Mouse (Mus musculus): ENCODE measurements around the gene Epb41l1. TPM values are rescaled to one million over a fixed set of nuclear protein-coding genes. Genes with fewer than 3 reads are reported as not detected.

Epb41l1 gene
- polyA plus RNA-seq, 1 experiment from 2014 or later, result 4.2 TPM

GRCm38 (mm10) chr2:156417194-156417593, 3.5 kb upstream of the Epb41l1 start:
- no peak overlapping the region for H3K9ac ChIP-seq (ENCODE audit: low read length)
- WGBS, result 56% methylated on average over 1 of the region's 1 CpGs
- DNase-seq (ENCODE audit: low spot score) (no peak), ATAC-seq (replicated peaks; ENCODE audit: low FRiP score, low TSS enrichment, low read depth) (no peak)
- peaks cover 17% of the 10 kb centered on the region for H3K27me3 ChIP-seq (replicated peaks; ENCODE audit: control insufficient read depth, insufficient read depth, low read length)
- H3K4me3 ChIP-seq (ENCODE audit: low read depth, low read length), result no peak overlapping the region
- H3K4me2 ChIP-seq (ENCODE audit: low read length), result no peak overlapping the region
- H3K27ac ChIP-seq (ENCODE audit: low read depth), result no peak overlapping the region
- H3K4me1 ChIP-seq (replicated peaks; ENCODE audit: control insufficient read depth, insufficient read depth, low read length), result peaks cover 5% of the 10 kb centered on the region; the same call in 1 of the 2 replicates
- no peaks in the 10 kb centered on the region for H3K36me3 ChIP-seq (ENCODE audit: control insufficient read depth, insufficient read depth, low read length)
- no peaks in the 10 kb centered on the region for H3K9me3 ChIP-seq (ENCODE audit: control insufficient read depth, low read length)

DNA sequence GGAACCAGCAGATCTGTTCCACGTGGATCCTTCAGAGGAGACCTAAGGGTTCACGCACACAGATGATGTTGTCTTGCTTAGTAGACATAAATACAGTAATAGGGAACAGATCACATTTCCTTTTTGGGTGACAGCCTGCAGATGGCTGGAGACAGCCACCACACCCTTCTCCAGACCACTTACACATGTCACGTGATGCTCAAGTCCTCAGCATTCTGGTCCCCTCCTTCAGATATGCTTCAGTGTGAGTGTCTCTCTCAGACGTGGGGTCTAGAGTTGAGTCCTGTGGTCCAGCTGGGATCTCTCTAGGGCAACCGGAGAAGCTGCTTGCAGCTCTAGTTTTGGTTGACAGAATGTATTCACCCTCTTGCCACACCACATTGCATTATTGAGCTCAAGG, 2.2 kb upstream of the Epb41l1 start:
- no peak for ATAC-seq (replicated peaks; ENCODE audit: low FRiP score, low TSS enrichment, low read depth)
- Histone ChIP-seq H3K36me3 (ENCODE audit: control insufficient read depth, insufficient read depth, low read length) (no peaks in the 10 kb centered on the region), H3K27ac (ENCODE audit: low read depth) (no peak overlapping the region), H3K9me3 (ENCODE audit: control insufficient read depth, low read length) (no peaks in the 10 kb centered on the region), H3K4me1 (replicated peaks; ENCODE audit: control insufficient read depth, insufficient read depth, low read length) (peaks cover 14% of the 10 kb centered on the region; the same call in 1 of the 2 replicates), H3K27me3 (replicated peaks; ENCODE audit: control insufficient read depth, insufficient read depth, low read length) (peaks cover 24% of the 10 kb centered on the region), H3K9ac (ENCODE audit: low read length) (no peak overlapping the region), H3K4me3 (ENCODE audit: low read depth, low read length) (no peak overlapping the region), H3K4me2 (ENCODE audit: low read length) (no peak overlapping the region)
- 78% methylated on average over 5 of the region's 5 CpGs for WGBS
- DNase-seq (ENCODE audit: low spot score), result no peak

- Histone ChIP-seq H3K4me3 (ENCODE audit: low read depth, low read length) (peak overlapping the region; percentile 61), H3K27ac (ENCODE audit: low read depth) (no peak overlapping the region), H3K27me3 (replicated peaks; ENCODE audit: control insufficient read depth, insufficient read depth, low read length) (peaks cover 24% of the 10 kb centered on the region), H3K9ac (ENCODE audit: low read length) (peak overlapping the region; percentile 58), H3K4me2 (ENCODE audit: low read length) (peak overlapping the region; percentile 98), H3K4me1 (replicated peaks; ENCODE audit: control insufficient read depth, insufficient read depth, low read length) (peaks cover 14% of the 10 kb centered on the region; the same call in 1 of the 2 replicates), H3K36me3 (ENCODE audit: control insufficient read depth, insufficient read depth, low read length) (no peaks in the 10 kb centered on the region), H3K9me3 (ENCODE audit: control insufficient read depth, low read length) (no peaks in the 10 kb centered on the region)
- DNase-seq (ENCODE audit: low spot score) (peak; percentile 68), ATAC-seq (replicated peaks; ENCODE audit: low FRiP score, low TSS enrichment, low read depth) (peak; percentile 21; the same call in 1 of the 2 replicates)
- 14% methylated on average over 14 of the region's 14 CpGs for WGBS
Observed at GRCm38 (mm10) chr2:156420327-156420693, 399 bp upstream of the Epb41l1 start.

DNA sequence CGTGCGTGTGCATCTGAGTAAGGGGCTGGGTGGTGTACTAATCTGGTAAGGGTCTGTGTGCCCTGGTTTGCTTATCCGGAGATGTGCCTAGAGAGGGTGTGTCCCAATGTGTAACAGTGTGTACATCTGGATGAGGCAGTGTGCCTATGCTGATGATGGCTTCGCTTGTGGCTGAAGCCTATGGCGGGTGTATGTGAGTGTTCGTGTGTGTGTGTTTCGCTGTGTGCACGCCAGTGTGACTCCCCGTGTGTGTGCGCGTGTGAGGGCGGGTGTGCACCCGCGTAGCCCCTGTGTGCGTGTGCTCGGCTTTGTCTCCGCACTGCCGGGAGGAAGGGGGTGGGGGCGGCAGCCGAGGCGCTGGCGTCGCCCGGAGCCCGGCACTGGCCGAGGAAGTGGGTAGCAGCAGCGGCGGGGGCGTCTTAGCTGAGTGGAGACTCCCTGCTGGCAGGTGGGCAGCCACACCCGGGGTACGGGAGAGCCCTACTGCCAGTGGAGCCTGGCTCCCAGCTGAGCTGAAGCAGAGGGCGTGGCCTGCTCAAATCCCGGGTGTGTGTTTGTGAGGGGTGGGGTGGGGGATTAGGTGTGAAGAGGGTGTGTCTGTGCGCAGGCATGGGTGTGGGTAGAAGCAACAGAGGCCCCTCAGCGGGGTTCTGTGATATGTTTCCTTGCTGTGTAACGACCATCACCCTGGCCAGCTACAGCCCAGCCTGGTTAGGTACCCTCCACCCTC, 837 bp downstream of the Epb41l1 start:
- Histone ChIP-seq H3K27me3 (replicated peaks; ENCODE audit: control insufficient read depth, insufficient read depth, low read length) (peaks cover 24% of the 10 kb centered on the region), H3K4me3 (ENCODE audit: low read depth, low read length) (peak overlapping the region; percentile 61), H3K36me3 (ENCODE audit: control insufficient read depth, insufficient read depth, low read length) (no peaks in the 10 kb centered on the region), H3K27ac (ENCODE audit: low read depth) (no peak overlapping the region), H3K9ac (ENCODE audit: low read length) (peak overlapping the region; percentile 58), H3K4me1 (replicated peaks; ENCODE audit: control insufficient read depth, insufficient read depth, low read length) (peaks cover 14% of the 10 kb centered on the region; the same call in 1 of the 2 replicates), H3K4me2 (ENCODE audit: low read length) (peak overlapping the region; percentile 98), H3K9me3 (ENCODE audit: control insufficient read depth, low read length) (no peaks in the 10 kb centered on the region)
- peak; percentile 66 for ATAC-seq (replicated peaks; ENCODE audit: low FRiP score, low TSS enrichment, low read depth)
- peak; percentile 66 for DNase-seq (ENCODE audit: low spot score)
- WGBS, result 1% methylated on average over 35 of the region's 36 CpGs

DNA sequence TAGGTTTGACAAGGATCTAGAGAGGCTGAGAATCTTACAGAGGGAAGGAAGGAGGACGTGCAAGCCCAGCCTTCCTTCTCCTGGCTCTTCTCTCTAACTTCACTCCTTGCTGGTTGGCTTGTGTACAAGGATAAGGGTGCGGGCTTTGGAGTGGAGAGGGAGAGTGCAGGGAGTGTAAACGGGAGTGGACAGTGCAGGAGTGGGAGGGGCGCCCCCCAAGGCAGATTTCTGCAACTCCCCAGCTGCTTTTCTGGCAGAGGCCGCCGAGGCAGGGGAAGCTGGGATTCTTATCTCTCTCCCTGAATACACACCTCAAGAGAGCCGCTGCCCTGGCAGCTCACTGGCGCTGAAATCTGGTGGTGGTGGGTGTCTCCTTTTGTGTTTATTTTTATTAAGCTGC, 1.9 kb downstream of the Epb41l1 start:
- peaks cover 24% of the 10 kb centered on the region for H3K27me3 ChIP-seq (replicated peaks; ENCODE audit: control insufficient read depth, insufficient read depth, low read length)
- no peaks in the 10 kb centered on the region for H3K36me3 ChIP-seq (ENCODE audit: control insufficient read depth, insufficient read depth, low read length)
- ATAC-seq (replicated peaks; ENCODE audit: low FRiP score, low TSS enrichment, low read depth) (no peak), DNase-seq (ENCODE audit: low spot score) (peak; percentile 57)
- WGBS, result 13% methylated on average over 7 of the region's 8 CpGs
- peaks cover 14% of the 10 kb centered on the region; the same call in 1 of the 2 replicates for H3K4me1 ChIP-seq (replicated peaks; ENCODE audit: control insufficient read depth, insufficient read depth, low read length)
- H3K4me3 ChIP-seq (ENCODE audit: low read depth, low read length), result no peak overlapping the region
- H3K9me3 ChIP-seq (ENCODE audit: control insufficient read depth, low read length), result no peaks in the 10 kb centered on the region
- no peak overlapping the region for H3K9ac ChIP-seq (ENCODE audit: low read length)
- H3K27ac ChIP-seq (ENCODE audit: low read depth), result no peak overlapping the region
- H3K4me2 ChIP-seq (ENCODE audit: low read length), result peak overlapping the region; percentile 20; the same call in 1 of the 2 replicates

DNA sequence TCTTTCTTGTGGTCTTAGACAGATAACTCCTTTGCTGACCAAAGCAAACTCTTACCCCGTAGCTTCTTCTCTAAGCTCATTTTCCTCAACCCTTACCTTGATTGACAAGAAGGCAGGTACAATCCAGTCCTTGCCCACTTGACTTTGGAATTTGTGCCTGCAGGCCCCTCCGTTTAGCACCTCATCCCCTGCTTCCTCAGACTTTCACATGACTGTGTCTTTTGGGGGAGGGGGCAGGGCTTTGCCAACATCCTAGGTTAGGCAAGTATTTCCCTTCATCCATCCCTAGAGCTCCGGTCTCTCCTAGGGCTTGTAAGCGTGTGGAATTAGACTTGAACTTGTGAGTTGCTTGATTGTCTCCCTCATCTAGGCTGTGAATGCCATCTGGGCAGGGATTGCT, 3.0 kb downstream of the Epb41l1 start:
- Histone ChIP-seq H3K4me1 (replicated peaks; ENCODE audit: control insufficient read depth, insufficient read depth, low read length) (peaks cover 14% of the 10 kb centered on the region; the same call in 1 of the 2 replicates), H3K9ac (ENCODE audit: low read length) (no peak overlapping the region), H3K36me3 (ENCODE audit: control insufficient read depth, insufficient read depth, low read length) (no peaks in the 10 kb centered on the region), H3K4me2 (ENCODE audit: low read length) (no peak overlapping the region), H3K27ac (ENCODE audit: low read depth) (no peak overlapping the region), H3K4me3 (ENCODE audit: low read depth, low read length) (no peak overlapping the region), H3K27me3 (replicated peaks; ENCODE audit: control insufficient read depth, insufficient read depth, low read length) (peaks cover 24% of the 10 kb centered on the region), H3K9me3 (ENCODE audit: control insufficient read depth, low read length) (no peaks in the 10 kb centered on the region)
- DNase-seq (ENCODE audit: low spot score) (no peak), ATAC-seq (replicated peaks; ENCODE audit: low FRiP score, low TSS enrichment, low read depth) (no peak)
- WGBS, result 71% methylated on average over 4 of the region's 4 CpGs

GRCm38 (mm10) chr2:156425618-156426017, 4.9 kb downstream of the Epb41l1 start:
- Histone ChIP-seq H3K4me3 (ENCODE audit: low read depth, low read length) (no peak overlapping the region), H3K36me3 (ENCODE audit: control insufficient read depth, insufficient read depth, low read length) (no peaks in the 10 kb centered on the region), H3K4me1 (replicated peaks; ENCODE audit: control insufficient read depth, insufficient read depth, low read length) (peaks cover 15% of the 10 kb centered on the region), H3K4me2 (ENCODE audit: low read length) (no peak overlapping the region), H3K27me3 (replicated peaks; ENCODE audit: control insufficient read depth, insufficient read depth, low read length) (peaks cover 16% of the 10 kb centered on the region), H3K9ac (ENCODE audit: low read length) (no peak overlapping the region), H3K9me3 (ENCODE audit: control insufficient read depth, low read length) (no peaks in the 10 kb centered on the region), H3K27ac (ENCODE audit: low read depth) (no peak overlapping the region)
- ATAC-seq (replicated peaks; ENCODE audit: low FRiP score, low TSS enrichment, low read depth), result no peak
- DNase-seq (ENCODE audit: low spot score), result no peak
- WGBS, result 44% methylated on average over 2 of the region's 2 CpGs

GRCm38 (mm10) chr2:156426151-156426550, 5.4 kb downstream of the Epb41l1 start:
- DNase-seq (ENCODE audit: low spot score) (no peak), ATAC-seq (replicated peaks; ENCODE audit: low FRiP score, low TSS enrichment, low read depth) (no peak)
- Histone ChIP-seq H3K27ac (ENCODE audit: low read depth) (no peak overlapping the region), H3K27me3 (replicated peaks; ENCODE audit: control insufficient read depth, insufficient read depth, low read length) (peaks cover 16% of the 10 kb centered on the region), H3K4me2 (ENCODE audit: low read length) (no peak overlapping the region), H3K9me3 (ENCODE audit: control insufficient read depth, low read length) (no peaks in the 10 kb centered on the region), H3K9ac (ENCODE audit: low read length) (no peak overlapping the region), H3K36me3 (ENCODE audit: control insufficient read depth, insufficient read depth, low read length) (no peaks in the 10 kb centered on the region), H3K4me1 (replicated peaks; ENCODE audit: control insufficient read depth, insufficient read depth, low read length) (peaks cover 15% of the 10 kb centered on the region), H3K4me3 (ENCODE audit: low read depth, low read length) (no peak overlapping the region)
- 64% methylated on average over 4 of the region's 4 CpGs for WGBS

DNA sequence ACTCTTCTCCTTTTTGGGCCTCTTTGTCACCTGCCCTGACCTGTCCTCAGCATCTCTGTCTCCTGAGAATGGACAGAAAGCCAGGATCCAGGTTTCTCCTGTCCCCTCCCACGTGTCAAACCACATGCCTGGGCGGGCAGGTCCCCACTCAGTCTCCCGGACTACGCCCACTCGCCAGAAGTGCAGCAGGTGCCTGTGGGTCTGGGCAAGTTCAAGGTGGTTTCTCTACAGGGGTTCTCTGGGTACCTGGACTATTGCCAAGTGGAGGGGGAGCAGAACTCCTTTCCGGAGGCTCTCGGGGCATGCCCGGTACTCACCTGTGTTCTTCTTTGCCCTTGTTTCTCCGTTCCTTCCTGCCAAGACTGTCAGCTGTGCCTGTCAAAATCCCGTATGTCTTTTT, 9.1 kb downstream of the Epb41l1 start:
- no peaks in the 10 kb centered on the region for H3K36me3 ChIP-seq (ENCODE audit: control insufficient read depth, insufficient read depth, low read length)
- H3K27me3 ChIP-seq (replicated peaks; ENCODE audit: control insufficient read depth, insufficient read depth, low read length), result no peaks in the 10 kb centered on the region
- no peak overlapping the region for H3K4me3 ChIP-seq (ENCODE audit: low read depth, low read length)
- no peak overlapping the region for H3K27ac ChIP-seq (ENCODE audit: low read depth)
- DNase-seq (ENCODE audit: low spot score) (no peak), ATAC-seq (replicated peaks; ENCODE audit: low FRiP score, low TSS enrichment, low read depth) (no peak)
- no peaks in the 10 kb centered on the region for H3K9me3 ChIP-seq (ENCODE audit: control insufficient read depth, low read length)
- 51% methylated on average over 10 of the region's 10 CpGs for WGBS
- H3K9ac ChIP-seq (ENCODE audit: low read length), result no peak overlapping the region
- H3K4me1 ChIP-seq (replicated peaks; ENCODE audit: control insufficient read depth, insufficient read depth, low read length), result peaks cover 12% of the 10 kb centered on the region
- no peak overlapping the region for H3K4me2 ChIP-seq (ENCODE audit: low read length)

Data from intestine, embryonic 14.5 days (tissue).